Mouse (Mus musculus) right cerebral cortex, postnatal 4 days (tissue): ENCODE measurements around the gene D030056L22Rik.

Experiments
- DNase-seq: peaks from one replicate; pipeline ENCODE4 v3.0.0-alpha.2; 2022

Gene D030056L22Rik

GRCm38 (mm10) chr19:18712866-18713300 is at the start of gene D030056L22Rik:
Gene D030056L22Rik (plus strand): TSS chr19:18713193.
- DNase-seq = peak; percentile 99

DNA sequence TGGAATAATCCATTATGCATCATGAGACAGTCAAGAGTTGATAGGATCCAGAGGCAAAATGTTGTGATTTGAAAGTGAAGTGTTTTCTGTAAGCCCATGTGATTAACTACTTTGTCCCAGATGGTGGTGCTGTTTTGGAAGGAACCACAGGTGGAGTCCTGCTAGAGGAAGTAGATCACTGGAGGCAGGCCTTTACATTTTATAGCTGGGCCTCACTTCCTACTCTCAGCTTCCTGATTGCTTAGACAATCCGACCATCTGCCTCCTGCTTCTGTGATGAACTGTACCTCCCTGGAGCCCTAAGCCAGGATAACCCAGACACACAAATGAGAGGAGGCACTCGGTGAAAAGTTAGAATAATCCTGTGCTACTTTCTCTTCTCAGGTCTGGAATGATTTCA is 49.1 kb upstream of the D030056L22Rik start:
- DNase-seq = no peak

- DNase-seq = no peak
Measured at GRCm38 (mm10) chr19:18666966-18667365, 46.0 kb upstream of the D030056L22Rik start.

GRCm38 (mm10) chr19:18669551-18669950 is 43.4 kb upstream of the D030056L22Rik start:
- DNase-seq = no peak

- DNase-seq = peak; percentile 95
Measured at GRCm38 (mm10) chr19:18670608-18671007, 42.4 kb upstream of the D030056L22Rik start, which contains the start of gene Carnmt1. Gene Carnmt1 (plus strand): TSS chr19:18670764.

DNA sequence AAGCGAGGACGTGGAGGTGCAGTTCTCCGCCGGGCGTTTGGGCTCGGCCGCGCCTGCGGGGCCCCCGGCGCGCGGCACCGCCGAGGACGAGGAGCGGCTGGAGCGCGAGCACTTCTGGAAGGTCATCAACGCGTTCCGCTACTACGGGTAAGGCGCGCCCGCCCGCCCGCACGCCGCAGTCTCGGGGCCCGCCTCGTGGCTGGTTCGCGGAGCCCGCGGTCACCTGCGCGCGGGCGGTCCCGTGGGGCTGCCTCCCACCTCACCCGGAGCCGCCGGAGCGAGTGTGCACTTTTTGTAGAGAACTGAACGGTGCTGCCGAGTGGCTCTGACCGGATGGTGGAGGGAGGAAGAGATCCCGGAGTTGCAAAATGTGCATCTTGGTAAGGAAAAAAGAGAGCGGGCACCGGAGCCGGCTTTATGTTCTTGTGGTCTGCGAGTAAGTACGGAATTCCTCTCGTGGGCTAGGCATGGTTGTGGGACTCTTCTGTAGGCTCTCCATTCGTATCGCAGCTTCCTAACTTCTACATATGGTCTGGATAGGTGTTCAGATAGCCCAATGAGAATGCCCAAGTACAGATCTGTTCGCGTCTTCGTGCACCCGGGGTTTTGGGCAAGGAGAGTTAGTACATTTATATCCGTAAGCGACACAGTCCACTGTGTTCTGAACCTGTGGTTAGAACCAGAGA is 41.8 kb upstream of the D030056L22Rik start:
- peak; percentile 48 for DNase-seq

DNA sequence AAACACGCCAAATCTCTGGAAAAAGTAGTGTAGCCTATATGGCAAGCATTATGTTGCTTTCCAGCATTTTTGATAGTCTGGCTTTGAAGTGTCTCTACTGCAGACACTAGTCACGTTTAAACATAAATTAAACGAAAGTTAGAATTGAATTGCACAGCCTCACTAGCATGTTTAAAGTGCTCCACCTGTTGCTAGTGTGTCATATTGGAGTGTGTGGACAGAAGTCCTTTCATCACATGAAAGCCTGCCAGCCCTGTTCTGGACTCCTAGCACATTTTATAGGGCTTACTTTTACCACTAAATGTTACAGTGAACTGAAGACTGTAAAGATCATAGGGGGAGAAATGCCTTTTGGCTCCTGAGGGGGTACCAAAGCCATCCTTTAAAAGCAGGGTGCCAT is 40.5 kb upstream of the D030056L22Rik start:
- no peak for DNase-seq

DNA sequence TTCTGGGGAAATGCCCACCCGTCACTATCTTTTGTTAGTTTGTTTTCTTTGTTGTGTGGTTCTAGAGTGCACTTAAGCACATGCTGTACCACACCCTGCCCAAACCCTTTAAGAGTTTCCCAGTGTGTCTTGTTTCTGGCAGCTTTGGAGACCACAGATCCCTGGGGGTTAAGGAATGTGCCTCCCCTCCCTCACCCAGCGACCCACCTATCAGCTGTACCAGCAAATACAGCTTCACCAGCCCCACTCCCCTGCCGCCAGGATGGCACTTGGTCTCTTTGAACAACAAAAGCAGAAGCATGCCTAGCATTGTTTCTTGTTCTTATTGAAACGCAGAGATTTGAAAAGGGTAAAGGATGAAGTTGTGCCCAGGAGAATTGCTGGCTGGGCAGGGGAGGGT is 39.9 kb upstream of the D030056L22Rik start:
- no peak for DNase-seq

- DNase-seq = no peak
Measured at GRCm38 (mm10) chr19:18682142-18682541, 30.9 kb upstream of the D030056L22Rik start.

DNA sequence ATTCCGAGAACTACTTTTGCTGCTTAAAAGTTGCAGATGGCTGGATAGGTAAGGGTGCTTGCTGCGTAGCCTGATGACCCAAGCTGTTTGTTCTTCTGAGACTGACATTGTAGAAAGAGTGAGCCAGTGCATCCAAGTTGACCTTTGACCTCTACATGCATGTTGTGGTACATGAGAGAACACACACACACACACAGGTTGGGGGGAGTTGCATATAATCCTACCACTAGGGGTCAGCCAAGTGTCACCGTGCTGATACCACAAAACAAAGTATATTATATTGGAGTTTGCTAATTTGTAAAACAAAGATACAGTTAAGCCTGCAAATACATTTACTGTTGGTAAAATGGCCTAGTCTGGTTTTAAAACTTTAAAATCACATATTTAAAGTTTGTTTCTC is 25.4 kb upstream of the D030056L22Rik start:
- DNase-seq = no peak

DNA sequence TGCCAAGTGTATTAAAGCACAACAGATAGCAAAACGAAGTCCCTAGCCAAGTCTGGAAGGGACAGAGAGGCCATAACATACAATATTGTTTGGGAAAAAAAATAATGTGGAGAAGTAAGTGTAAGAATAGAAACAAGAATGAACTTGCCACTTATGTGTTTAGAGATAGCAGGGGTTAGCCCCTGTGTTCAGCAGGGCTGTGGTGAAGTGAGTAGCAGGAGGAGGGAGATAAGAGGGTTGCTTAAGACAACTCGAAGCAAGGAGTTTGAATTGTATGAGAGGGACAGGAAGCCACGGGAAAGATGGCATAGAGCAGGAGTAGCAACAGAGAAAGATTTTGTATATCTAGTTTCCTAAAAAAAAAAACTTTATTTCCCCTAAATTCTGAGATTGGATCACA is 20.8 kb upstream of the D030056L22Rik start:
- no peak for DNase-seq

- DNase-seq = no peak
Measured at GRCm38 (mm10) chr19:18692768-18693167, 20.2 kb upstream of the D030056L22Rik start.

GRCm38 (mm10) chr19:18695116-18695515 is 17.9 kb upstream of the D030056L22Rik start:
- no peak for DNase-seq

GRCm38 (mm10) chr19:18695552-18695951 is 17.4 kb upstream of the D030056L22Rik start:
- DNase-seq = no peak

DNA sequence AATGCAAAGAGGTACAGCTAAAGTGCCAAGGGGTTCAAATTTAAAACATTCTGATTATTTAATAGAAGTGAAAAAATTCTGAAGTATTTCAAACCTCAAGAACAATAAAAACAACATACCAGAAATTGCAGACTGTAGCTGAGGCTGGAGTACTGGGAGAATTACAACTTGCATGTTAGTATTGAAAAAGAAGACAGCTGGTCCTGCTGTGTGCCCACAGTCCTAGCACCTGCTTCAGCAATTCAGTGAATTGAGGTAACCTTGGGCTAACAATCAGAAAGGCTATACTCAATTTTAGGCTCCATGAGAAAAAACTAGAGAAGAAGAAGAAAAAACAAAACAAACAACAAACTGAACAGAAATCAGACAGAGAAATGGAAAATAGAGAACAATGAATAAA is 4.9 kb upstream of the D030056L22Rik start:
- DNase-seq = no peak

DNA sequence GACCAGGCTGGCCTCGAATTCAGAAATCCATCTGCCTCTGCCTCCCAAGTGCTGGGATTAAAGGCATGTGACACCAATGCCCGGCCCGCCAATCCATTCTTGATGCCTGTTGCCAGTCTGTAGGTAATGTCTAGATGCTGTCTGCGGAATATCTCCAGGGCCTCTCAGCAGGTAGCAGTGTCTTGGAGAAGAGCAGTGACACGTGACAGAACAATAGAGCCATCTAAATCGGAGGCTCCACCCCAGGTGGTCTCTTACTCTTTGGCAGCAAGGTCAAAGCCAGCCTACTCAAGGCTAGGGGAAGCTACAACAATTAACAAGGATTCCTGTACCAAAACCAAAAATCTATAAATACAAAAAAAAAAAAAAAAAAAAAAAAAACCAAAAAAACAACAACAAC is 2.1 kb upstream of the D030056L22Rik start:
- no peak for DNase-seq

GRCm38 (mm10) chr19:18711589-18711988 is 1.4 kb upstream of the D030056L22Rik start:
- no peak for DNase-seq

GRCm38 (mm10) chr19:18712153-18712865 is 684 bp upstream of the D030056L22Rik start:
- DNase-seq = no peak

GRCm38 (mm10) chr19:18713357-18713756 is 364 bp downstream of the D030056L22Rik start:
- DNase-seq = peak; percentile 63

GRCm38 (mm10) chr19:18716374-18716773 is 3.4 kb downstream of the D030056L22Rik start:
- DNase-seq = peak; percentile 77

DNA sequence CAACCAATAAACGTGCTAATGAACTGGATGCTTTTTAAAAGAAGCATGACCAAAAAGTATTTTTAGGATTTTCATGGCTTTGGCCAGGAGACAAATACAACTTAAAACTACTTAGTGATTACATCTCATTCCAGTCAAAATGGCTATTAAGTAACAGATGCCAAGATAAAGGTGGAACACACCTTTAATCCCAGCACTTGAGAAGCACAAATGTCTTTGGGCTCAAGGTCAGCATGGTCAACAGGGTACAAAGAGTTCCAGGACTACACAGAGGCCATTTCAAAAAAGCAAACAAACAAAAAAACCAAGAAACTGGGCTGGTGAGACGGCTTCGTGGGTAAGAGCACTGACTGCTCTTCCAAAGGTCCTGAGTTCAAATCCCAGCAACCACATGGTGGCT is 7.3 kb downstream of the D030056L22Rik start:
- DNase-seq = no peak

- no peak for DNase-seq
Measured at GRCm38 (mm10) chr19:18725186-18725585, 12.2 kb downstream of the D030056L22Rik start.

DNA sequence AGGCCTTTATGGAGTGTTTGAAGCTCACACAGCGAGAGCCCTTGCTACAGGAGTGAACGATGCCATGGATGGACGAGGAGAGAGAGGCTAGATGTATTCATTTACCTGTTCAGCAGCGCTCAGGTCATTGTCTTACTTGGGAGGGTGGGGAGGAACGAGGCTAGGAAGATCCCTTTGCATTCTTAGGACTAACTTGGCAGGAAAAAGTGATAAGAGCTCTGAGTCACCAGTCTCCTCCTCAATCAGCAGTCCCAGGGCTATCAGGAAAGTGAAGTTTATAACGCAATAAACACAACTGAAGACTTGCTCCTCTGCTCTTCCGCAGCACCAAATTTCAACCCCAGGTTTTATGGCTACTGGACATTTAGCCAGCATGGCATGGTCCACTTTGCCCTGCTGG is 17.3 kb downstream of the D030056L22Rik start:
- DNase-seq = no peak

- no peak for DNase-seq
Measured at GRCm38 (mm10) chr19:18731077-18731476, 18.1 kb downstream of the D030056L22Rik start.
